Mouse (Mus musculus): ENCODE data around the gene Dcaf15.

The Dcaf15 gene

GRCm38 (mm10) chr8:84098376-84098775, 6.2 kb downstream of the Dcaf15 start:
- DNase-seq = no peak

- no peak for DNase-seq
Measured at GRCm38 (mm10) chr8:84096061-84096460, 8.5 kb downstream of the Dcaf15 start.

- no peak for DNase-seq
Measured at GRCm38 (mm10) chr8:84090585-84090984, 14.0 kb downstream of the Dcaf15 start.

GRCm38 (mm10) chr8:84089277-84089676, 15.3 kb downstream of the Dcaf15 start:
- no peak for DNase-seq

- no peak for DNase-seq
Measured at GRCm38 (mm10) chr8:84087821-84088220, 16.7 kb downstream of the Dcaf15 start.

GRCm38 (mm10) chr8:84087156-84087555, 17.4 kb downstream of the Dcaf15 start:
- DNase-seq = no peak

- no peak for DNase-seq
Measured at GRCm38 (mm10) chr8:84084341-84085115, 20.0 kb downstream of the Dcaf15 start.

- DNase-seq = peak in 1 of 2 experiments; percentile 38
Measured at GRCm38 (mm10) chr8:84083829-84084241, 20.7 kb downstream of the Dcaf15 start.

- no peak for DNase-seq
Measured at GRCm38 (mm10) chr8:84079206-84079605, 25.4 kb downstream of the Dcaf15 start.

- DNase-seq = no peak
Measured at GRCm38 (mm10) chr8:84076849-84077248, 27.7 kb downstream of the Dcaf15 start.

- no peak for DNase-seq
Measured at GRCm38 (mm10) chr8:84076412-84076811, 28.2 kb downstream of the Dcaf15 start.

GRCm38 (mm10) chr8:84073230-84073976, 31.2 kb downstream of the Dcaf15 start:
- no peak for DNase-seq

GRCm38 (mm10) chr8:84072321-84072720, 32.2 kb downstream of the Dcaf15 start:
- DNase-seq = no peak

GRCm38 (mm10) chr8:84071921-84072320, 32.6 kb downstream of the Dcaf15 start:
- no peak for DNase-seq

- DNase-seq = no peak
Measured at GRCm38 (mm10) chr8:84070667-84071066, 33.9 kb downstream of the Dcaf15 start.

- no peak for DNase-seq
Measured at GRCm38 (mm10) chr8:84070241-84070640, 34.3 kb downstream of the Dcaf15 start.

GRCm38 (mm10) chr8:84069750-84070149, 34.8 kb downstream of the Dcaf15 start:
- DNase-seq = no peak

- DNase-seq = no peak
Measured at GRCm38 (mm10) chr8:84069169-84069568, 35.4 kb downstream of the Dcaf15 start.

- no peak for DNase-seq
Measured at GRCm38 (mm10) chr8:84068316-84069035, 36.1 kb downstream of the Dcaf15 start.

GRCm38 (mm10) chr8:84067911-84068310, 36.7 kb downstream of the Dcaf15 start:
- no peak for DNase-seq

GRCm38 (mm10) chr8:84067047-84067573, 37.5 kb downstream of the Dcaf15 start:
- DNase-seq = peak; percentile 97

- peak; percentile 98 to 99 for DNase-seq
Measured at GRCm38 (mm10) chr8:84066291-84066930, 38.2 kb downstream of the Dcaf15 start, which contains the start of gene Rfx1. Gene Rfx1, plus strand, starts transcription at chr8:84066834.

Data from cerebellum, postnatal 14 days (tissue).